Mouse (Mus musculus) megakaryocyte, embryonic 14.5 days (primary cell): Measurements from ENCODE around the gene Gm21887.
"Not testable (repeated sequence)": the region's sequence is repeated elsewhere in the genome, so short reads cannot be mapped to it uniquely, and the experiment has no call there.

ENCODE experiments used
- FLI1 ChIP-seq: IDR thresholded peaks from 2 replicates; pipeline ENCODE4 v1.6.1; 2012; ENCODE audit warnings: low read length, inconsistent platforms, mixed read lengths
- GATA1 ChIP-seq: IDR thresholded peaks from 3 replicates; pipeline ENCODE4 v1.6.1; 2012; ENCODE audit warnings: mixed read lengths, low read length, inconsistent platforms, borderline replicate concordance

GRCm38 (mm10) chrX:170017333-170018245 lies 8.1 kb downstream of the Gm21887 start:
- not testable (repeated sequence) for TF ChIP-seq GATA1, FLI1
